Mouse (Mus musculus): ENCODE measurements around the gene Gm26741. TPM values are rescaled to one million over a fixed set of nuclear protein-coding genes. Genes with fewer than 3 reads are reported as not detected.
"Not testable (repeated sequence)": the region's sequence is repeated elsewhere in the genome, so short reads cannot be mapped to it uniquely, and the experiment has no call there.

Gm26741 gene
- not detected in 2 replicates for polyA plus RNA-seq (2015; fragmentation: Nextera tagmentation; extraction: Ambion mirVana)

DNA sequence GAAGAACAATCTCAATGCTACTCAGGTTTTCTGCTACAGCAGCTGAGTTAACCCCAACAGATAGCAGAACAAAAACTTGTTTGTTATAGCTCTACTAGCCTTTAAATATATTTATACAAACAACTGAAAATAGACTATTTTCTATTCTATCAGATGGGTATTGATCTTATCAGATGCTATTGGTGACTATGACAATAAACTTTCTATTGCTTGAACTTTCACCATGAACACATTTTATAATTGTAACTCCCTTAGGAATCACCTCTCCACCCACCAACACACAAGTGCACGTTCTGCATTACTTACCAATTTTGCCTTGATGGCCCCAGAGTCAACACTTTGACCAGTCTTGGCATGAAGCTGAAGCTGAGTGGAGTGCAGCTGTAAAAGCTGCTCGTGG is at the start of gene Gm26741:
Gm26741 (plus strand) TSS at position 301 of the 400 bp plus-strand sequence.
- H3K4me2 ChIP-seq, result no peak within 1 kb of the TSS
- no peak within 1 kb of the TSS for H3K9ac ChIP-seq
- no peak within 1 kb of the TSS for H3K27ac ChIP-seq
- no peaks in the 10 kb centered on the region; the same call in 1 of the 2 replicates for H3K36me3 ChIP-seq (replicated peaks)
- no peaks in the 10 kb centered on the region for H3K9me3 ChIP-seq
- no peak within 1 kb of the TSS for H3K4me3 ChIP-seq
- WGBS, result 93% methylated on average over 2 of the region's 2 CpGs
- no peaks in the 10 kb centered on the region for H3K27me3 ChIP-seq (replicated peaks)
- H3K4me1 ChIP-seq, result no peaks in the 10 kb centered on the region
- ATAC-seq (replicated peaks), result no peak

DNA sequence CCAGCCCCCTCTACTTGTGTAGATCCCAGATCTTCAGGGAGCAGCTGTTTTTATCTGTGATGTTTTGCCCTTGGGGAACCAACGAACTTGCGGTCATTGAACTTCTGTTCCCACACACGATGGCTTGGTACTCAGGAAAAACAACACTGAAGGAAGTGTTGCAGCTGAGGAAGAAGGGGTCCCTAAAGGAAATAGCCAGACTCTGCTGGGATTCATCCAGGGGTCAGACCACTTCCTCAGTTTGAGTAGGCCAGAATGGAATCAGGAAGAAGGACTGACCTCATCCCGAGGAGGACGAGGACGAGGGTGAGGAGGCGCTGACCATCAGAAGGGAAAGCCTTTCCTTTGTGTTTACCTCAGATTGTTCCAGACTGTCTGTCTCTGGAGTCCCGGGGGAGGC is 49.4 kb upstream of the Gm26741 start:
- Histone ChIP-seq H3K4me2 (no peak overlapping the region), H3K4me3 (no peak overlapping the region), H3K27me3 (replicated peaks) (no peaks in the 10 kb centered on the region), H3K9me3 (no peaks in the 10 kb centered on the region), H3K9ac (no peak overlapping the region), H3K36me3 (replicated peaks) (no peaks in the 10 kb centered on the region), H3K27ac (no peak overlapping the region), H3K4me1 (no peaks in the 10 kb centered on the region)
- ATAC-seq (replicated peaks), result no peak
- WGBS, result 86% methylated on average over 8 of the region's 8 CpGs

- no peaks in the 10 kb centered on the region for H3K4me1 ChIP-seq
- no peak overlapping the region for H3K4me2 ChIP-seq
- no peaks in the 10 kb centered on the region; the same call in 1 of the 2 replicates for H3K36me3 ChIP-seq (replicated peaks)
- no peak overlapping the region for H3K4me3 ChIP-seq
- ATAC-seq (replicated peaks), result no peak
- no peak overlapping the region for H3K27ac ChIP-seq
- 95% methylated on average over 28 of the region's 28 CpGs for WGBS
- no peaks in the 10 kb centered on the region for H3K9me3 ChIP-seq
- no peak overlapping the region for H3K9ac ChIP-seq
- H3K27me3 ChIP-seq (replicated peaks), result no peaks in the 10 kb centered on the region
These were observed 38.9 kb upstream of the Gm26741 start for GRCm38 (mm10) chr10:52319506-52320286.

GRCm38 (mm10) chr10:52321918-52322317 is 36.6 kb upstream of the Gm26741 start:
- WGBS, result 91% methylated on average over 3 of the region's 3 CpGs
- no peak overlapping the region for H3K4me2 ChIP-seq
- H3K27ac ChIP-seq, result no peak overlapping the region
- H3K4me1 ChIP-seq, result no peaks in the 10 kb centered on the region
- no peaks in the 10 kb centered on the region for H3K27me3 ChIP-seq (replicated peaks)
- ATAC-seq (replicated peaks), result no peak
- H3K4me3 ChIP-seq, result no peak overlapping the region
- no peaks in the 10 kb centered on the region; the same call in 1 of the 2 replicates for H3K36me3 ChIP-seq (replicated peaks)
- no peak overlapping the region for H3K9ac ChIP-seq
- no peaks in the 10 kb centered on the region for H3K9me3 ChIP-seq

- no peak overlapping the region for H3K4me2 ChIP-seq
- no peaks in the 10 kb centered on the region for H3K27me3 ChIP-seq (replicated peaks)
- 0% methylated on average over 1 of the region's 1 CpGs for WGBS
- H3K4me1 ChIP-seq, result no peaks in the 10 kb centered on the region
- H3K9me3 ChIP-seq, result no peaks in the 10 kb centered on the region
- H3K4me3 ChIP-seq, result no peak overlapping the region
- H3K9ac ChIP-seq, result no peak overlapping the region
- no peak overlapping the region for H3K27ac ChIP-seq
- H3K36me3 ChIP-seq (replicated peaks), result peaks cover 5% of the 10 kb centered on the region; the same call in 1 of the 2 replicates
- peak; percentile 55; the same call in 1 of the 2 replicates for ATAC-seq (replicated peaks)
These were observed 27.6 kb upstream of the Gm26741 start for GRCm38 (mm10) chr10:52331007-52331406.

- not testable (repeated sequence) for H3K4me2 ChIP-seq; H3K27me3 ChIP-seq (replicated peaks); ATAC-seq (replicated peaks); H3K4me3 ChIP-seq; H3K9ac ChIP-seq; H3K27ac ChIP-seq; H3K9me3 ChIP-seq; H3K4me1 ChIP-seq
- peaks cover 49% of the 10 kb centered on the region for H3K36me3 ChIP-seq (replicated peaks)
- 91% methylated on average over 4 of the region's 4 CpGs for WGBS
These were observed 15.2 kb upstream of the Gm26741 start for GRCm38 (mm10) chr10:52343324-52343723.

DNA sequence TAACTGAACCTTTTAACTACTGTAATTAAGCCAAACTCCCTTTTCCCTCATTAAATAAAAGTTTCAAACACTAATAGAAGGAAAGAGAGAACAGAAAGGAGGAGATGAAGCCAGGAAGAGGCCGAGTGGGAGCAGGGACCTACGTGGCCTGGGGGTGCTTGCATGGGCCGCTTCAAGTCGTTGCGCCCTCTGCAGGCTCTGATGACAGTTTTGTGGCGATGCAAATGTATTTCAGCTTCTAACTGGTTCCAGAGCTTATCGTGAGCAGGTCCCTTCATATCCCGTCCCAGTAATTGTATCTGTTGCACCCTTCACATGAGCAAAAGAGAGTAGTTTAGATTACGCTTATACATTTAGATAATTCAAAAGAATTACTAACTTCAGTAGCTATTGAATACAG is 5.4 kb upstream of the Gm26741 start:
- no peaks in the 10 kb centered on the region for H3K4me1 ChIP-seq
- H3K9ac ChIP-seq, result no peak overlapping the region
- H3K9me3 ChIP-seq, result no peaks in the 10 kb centered on the region
- WGBS, result 74% methylated on average over 9 of the region's 9 CpGs
- H3K4me2 ChIP-seq, result no peak overlapping the region
- H3K27me3 ChIP-seq (replicated peaks), result no peaks in the 10 kb centered on the region
- no peak for ATAC-seq (replicated peaks)
- H3K36me3 ChIP-seq (replicated peaks), result peaks cover 23% of the 10 kb centered on the region
- H3K27ac ChIP-seq, result no peak overlapping the region
- no peak overlapping the region for H3K4me3 ChIP-seq

DNA sequence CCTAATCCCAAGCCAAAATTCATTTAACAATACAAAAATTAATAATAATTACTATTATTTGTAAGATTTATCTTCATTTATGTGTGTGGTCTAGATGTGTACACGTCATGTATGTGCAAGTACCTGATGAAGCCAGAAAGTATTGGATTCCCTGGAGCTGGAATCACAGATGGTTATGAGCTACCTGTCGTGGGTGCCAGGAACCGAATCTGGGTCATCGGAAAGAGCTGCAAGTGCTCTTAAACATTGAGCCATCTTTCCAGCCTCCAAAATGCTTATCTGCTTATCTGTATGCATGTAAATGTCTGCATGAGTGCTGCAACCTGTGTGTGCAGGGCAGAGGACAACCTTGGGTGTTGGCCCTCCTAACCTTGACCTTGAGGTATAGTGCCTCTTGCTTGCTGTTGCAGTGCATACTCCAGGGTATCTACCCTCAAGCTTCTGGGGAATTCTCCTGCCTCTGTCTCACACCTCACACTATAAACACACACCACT is 1.7 kb downstream of the Gm26741 start:
- over 99% methylated on average over 4 of the region's 4 CpGs for WGBS
- no peaks in the 10 kb centered on the region for H3K27me3 ChIP-seq (replicated peaks)

DNA sequence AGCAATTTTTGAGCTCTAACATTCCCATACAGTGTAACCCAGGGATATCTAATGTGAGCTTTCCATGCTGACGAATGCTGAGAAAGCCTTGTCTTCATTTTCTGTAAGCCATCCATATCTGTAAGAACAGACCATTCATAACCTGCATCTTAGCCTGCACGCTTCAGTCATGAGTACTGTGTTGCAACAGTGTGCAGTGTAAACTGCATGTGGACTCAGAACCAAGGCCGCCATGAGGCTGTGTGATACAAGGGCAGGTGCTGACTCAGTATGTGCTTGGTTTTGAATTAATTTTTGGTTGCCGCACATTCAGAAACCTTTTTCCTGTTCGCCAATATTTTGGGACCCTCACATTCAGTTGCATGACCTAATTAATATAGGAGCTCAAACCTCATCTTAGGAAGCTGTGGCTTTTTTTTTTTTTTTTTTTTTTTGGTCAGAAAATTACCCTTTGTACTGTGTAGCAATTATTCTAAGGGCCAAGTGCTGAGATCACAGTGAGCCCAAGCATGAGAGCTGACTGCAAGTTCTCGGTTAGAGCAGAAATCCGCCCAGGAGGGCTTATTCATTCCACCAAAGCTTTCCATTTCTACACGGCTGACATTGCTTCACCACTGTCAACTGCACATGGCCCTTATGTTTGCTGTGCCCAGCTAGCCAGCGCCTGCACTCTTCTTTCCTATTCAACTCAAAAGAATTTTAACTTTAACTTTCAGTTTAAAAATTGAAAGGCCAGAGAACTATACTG is 2.5 kb downstream of the Gm26741 start:
- no peak overlapping the region for H3K4me3 ChIP-seq
- no peaks in the 10 kb centered on the region for H3K27me3 ChIP-seq (replicated peaks)
- WGBS, result 88% methylated on average over 9 of the region's 9 CpGs
- H3K36me3 ChIP-seq (replicated peaks), result no peaks in the 10 kb centered on the region
- no peaks in the 10 kb centered on the region for H3K4me1 ChIP-seq
- H3K9ac ChIP-seq, result no peak overlapping the region
- no peak overlapping the region for H3K4me2 ChIP-seq
- ATAC-seq (replicated peaks), result no peak
- H3K27ac ChIP-seq, result no peak overlapping the region
- no peaks in the 10 kb centered on the region for H3K9me3 ChIP-seq

More for the DNA sequence above, 1.7 kb downstream of the Gm26741 start:
- Histone ChIP-seq H3K4me1 (no peaks in the 10 kb centered on the region), H3K9me3 (no peaks in the 10 kb centered on the region), H3K27ac (no peak overlapping the region), H3K4me2 (no peak overlapping the region), H3K36me3 (replicated peaks) (no peaks in the 10 kb centered on the region), H3K9ac (no peak overlapping the region), H3K4me3 (no peak overlapping the region)
- ATAC-seq (replicated peaks), result no peak

GRCm38 (mm10) chr10:52368376-52368775 is 9.8 kb downstream of the Gm26741 start:
- Histone ChIP-seq H3K27ac (no peak overlapping the region), H3K4me2 (no peak overlapping the region), H3K4me1 (no peaks in the 10 kb centered on the region), H3K9ac (no peak overlapping the region), H3K36me3 (replicated peaks) (no peaks in the 10 kb centered on the region), H3K27me3 (replicated peaks) (no peaks in the 10 kb centered on the region), H3K4me3 (no peak overlapping the region), H3K9me3 (no peaks in the 10 kb centered on the region)
- ATAC-seq (replicated peaks), result no peak
- 91% methylated on average over 4 of the region's 4 CpGs for WGBS

DNA sequence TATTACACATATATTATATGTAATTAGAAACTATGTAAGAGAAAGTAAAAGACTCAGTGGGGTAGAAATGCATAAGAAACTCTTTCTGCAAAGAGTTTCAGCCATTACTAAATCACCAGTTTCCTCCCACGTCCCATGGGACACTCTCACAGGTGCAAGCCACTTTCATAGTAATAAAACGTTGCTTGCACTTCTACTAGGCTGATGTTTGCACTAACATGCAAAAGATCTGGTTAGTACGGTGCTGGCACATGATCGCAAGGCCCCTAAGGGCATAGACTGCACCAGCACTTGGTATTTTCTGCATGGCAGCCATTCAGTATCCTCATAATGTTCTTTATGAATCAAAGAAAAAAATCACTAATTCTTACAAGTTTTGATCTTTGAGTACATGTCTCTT is 15.3 kb downstream of the Gm26741 start:
- H3K4me2 ChIP-seq, result no peak overlapping the region
- no peaks in the 10 kb centered on the region for H3K9me3 ChIP-seq
- no peak overlapping the region for H3K9ac ChIP-seq
- H3K36me3 ChIP-seq (replicated peaks), result no peaks in the 10 kb centered on the region
- 72% methylated on average over 4 of the region's 4 CpGs for WGBS
- H3K4me1 ChIP-seq, result peaks cover 12% of the 10 kb centered on the region
- no peak overlapping the region for H3K4me3 ChIP-seq
- ATAC-seq (replicated peaks), result no peak
- H3K27ac ChIP-seq, result no peak overlapping the region
- no peaks in the 10 kb centered on the region for H3K27me3 ChIP-seq (replicated peaks)

DNA sequence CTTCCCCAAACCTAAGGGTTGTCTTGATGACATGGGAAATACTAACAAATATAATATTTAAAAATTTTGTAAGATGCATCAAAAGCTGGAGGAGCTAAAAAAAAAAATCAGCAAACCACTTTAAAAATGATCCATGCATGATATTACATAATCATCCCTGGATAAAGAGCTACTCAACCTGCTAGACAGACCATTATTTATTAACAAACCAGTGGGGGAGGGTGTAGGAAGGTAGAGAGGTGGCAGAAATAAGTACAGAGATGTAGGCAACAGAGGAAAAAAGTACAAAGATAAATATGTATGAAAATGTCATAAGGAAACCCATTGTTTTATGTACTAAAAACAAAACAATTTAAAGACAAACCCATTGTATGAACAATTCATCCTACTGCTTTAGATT is 16.1 kb downstream of the Gm26741 start:
- no peak for ATAC-seq (replicated peaks)
- no peak overlapping the region for H3K4me3 ChIP-seq
- H3K4me1 ChIP-seq, result peaks cover 19% of the 10 kb centered on the region
- H3K27me3 ChIP-seq (replicated peaks), result no peaks in the 10 kb centered on the region
- H3K9ac ChIP-seq, result no peak overlapping the region
- H3K27ac ChIP-seq, result no peak overlapping the region
- no peak overlapping the region for H3K4me2 ChIP-seq
- H3K36me3 ChIP-seq (replicated peaks), result no peaks in the 10 kb centered on the region
- H3K9me3 ChIP-seq, result no peaks in the 10 kb centered on the region

Data from midbrain, embryonic 15.5 days (tissue).